Mouse (Mus musculus): ENCODE data around the gene Actr1a.
A peak's percentile ranks its signal among the peaks of the same experiment; 100 is the strongest.

Actr1a gene

DNA sequence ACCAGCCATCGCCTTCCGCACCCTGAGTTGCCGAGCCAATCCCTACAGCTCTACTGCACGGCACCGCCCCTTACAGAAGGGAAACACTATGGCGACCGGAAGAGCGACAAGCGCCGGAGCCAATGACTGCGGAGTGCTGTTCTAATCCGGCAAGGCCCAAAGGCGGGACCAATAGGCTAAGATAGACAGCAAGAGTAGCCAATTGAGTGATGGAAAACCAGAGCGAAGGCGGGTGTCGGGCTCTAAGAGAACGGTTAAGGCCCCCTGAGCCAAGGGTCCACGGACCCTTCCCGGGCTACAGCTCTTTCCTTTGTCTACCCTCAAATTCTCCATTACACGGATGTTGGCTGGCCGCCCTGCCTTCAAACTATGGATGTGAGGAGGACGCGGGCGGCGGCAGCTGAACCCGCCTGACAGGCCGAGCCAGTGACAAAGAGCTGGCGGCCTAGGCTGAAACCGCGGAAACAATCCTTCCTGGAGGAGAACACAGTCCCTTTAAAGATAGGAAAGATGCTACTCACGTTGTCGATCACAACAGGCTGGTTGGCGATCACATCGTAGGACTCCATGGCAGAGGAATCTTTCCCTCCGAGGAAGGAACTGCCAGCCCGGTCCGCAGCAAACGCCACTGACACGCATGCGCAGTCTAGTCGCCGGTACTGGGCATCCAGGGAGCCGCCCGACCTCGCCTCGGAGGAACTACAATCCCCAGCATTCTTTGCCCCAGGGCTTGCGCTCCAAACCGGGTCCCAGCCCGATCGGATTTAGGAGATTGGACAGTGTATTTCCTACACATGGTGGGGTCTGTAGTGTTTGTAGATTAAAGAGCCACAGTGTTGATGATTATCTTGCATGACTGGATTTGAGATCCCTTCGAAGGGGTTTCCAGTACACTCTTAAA, at the start of gene Actr1a:
Actr1a (minus strand) TSS at position 640 of the 901 bp plus-strand sequence.
- peak; percentile 98 for DNase-seq

DNA sequence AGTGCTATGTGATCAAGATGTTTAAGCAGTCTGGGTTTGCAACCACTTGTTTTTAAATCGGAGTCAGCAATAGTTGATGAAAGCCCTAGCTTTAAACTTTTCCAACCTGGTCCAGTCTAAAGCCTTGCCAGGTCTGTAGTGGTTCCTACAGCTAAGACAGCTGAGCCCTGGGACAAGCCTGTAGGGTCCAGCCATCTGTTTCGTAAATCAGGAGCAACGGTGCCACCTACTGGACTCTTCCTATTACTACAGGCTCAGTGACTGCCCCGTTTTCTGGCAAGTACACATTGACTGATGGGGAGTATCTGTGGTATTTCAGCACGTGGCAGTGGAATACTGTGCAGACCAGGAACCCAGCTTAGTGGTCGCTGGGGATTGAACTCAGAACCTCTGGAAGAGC, 48.7 kb upstream of the Actr1a start:
- peak; percentile 92 for DNase-seq

DNA sequence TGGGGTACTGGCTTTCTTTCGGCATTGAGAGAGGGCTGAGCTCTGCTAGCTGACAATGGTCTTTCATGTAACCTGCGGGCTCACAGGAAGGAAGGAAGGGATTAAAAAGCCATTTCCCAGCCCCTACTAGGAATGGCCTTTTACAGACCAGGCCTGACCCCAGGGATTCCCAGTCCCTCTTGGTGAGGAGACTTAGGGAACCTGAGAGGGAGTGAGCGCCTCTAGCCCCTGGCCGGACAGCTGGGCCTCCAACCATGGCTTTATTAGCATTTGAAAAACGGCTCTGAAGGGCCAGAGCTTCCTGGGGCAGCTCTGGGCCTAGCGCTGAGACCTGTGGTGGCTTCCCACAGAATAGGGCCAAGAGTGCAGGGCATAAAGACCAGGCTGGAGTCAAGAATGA, 48.0 kb upstream of the Actr1a start:
- DNase-seq = no peak

DNA sequence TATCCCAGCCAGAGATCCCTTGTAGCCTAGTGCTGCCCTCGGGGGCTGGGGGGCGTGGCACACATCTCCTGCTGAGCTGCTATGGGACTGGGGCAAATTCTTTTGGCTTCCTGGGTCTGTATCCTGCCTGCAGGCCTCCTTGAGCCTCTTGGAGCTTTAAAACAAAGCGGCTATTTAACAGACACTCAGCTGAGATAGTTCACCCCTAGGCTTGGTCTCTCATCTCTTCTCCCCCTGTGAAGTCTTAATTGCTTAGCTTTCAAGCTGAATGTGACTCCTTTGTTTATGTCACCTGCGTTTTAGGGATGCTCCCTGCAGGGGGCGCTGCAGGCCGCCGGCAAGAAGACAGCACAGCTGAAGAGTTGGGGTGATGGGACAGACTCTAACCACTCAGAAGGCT, 39.9 kb upstream of the Actr1a start:
- no peak for DNase-seq

DNA sequence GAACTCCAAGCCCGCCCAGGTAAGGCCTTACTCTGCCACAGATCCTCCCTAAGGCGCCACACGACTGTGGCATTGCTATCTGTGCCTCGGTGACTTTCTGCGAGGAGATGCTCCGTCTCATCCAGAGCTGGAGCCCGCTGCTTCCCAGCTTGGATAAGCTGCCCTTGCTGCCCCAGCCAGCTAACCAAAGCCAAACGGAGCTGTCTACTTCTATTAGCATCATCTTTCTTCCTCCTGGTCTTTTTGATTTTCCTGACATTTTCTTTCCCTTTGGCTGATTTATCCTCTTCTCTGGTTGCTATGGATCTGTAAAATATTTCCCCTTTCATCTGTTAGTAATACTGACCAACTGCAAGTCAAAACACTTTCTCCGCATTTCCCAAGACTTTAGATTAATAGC, 39.0 kb upstream of the Actr1a start:
- DNase-seq = no peak

DNA sequence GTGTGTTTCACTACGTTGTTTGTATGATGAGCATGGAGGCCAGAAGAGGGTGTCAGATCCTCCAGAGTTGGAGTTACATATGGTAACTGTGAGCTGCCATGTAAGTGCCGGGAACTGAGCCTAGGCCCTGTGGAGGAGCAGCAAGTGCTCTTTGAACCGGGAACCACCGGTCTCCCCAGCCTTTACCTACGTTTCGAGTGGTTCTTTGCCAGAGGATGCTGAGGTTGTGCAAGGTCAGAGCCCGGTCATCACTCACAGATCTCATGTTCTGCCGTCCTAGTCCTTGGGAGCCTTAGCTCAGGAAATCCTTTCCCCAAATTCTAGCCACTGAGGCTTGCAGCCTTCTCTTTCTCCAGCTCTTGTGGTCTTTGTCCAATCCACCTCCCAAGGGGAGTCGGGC, 38.6 kb upstream of the Actr1a start:
- no peak for DNase-seq

DNA sequence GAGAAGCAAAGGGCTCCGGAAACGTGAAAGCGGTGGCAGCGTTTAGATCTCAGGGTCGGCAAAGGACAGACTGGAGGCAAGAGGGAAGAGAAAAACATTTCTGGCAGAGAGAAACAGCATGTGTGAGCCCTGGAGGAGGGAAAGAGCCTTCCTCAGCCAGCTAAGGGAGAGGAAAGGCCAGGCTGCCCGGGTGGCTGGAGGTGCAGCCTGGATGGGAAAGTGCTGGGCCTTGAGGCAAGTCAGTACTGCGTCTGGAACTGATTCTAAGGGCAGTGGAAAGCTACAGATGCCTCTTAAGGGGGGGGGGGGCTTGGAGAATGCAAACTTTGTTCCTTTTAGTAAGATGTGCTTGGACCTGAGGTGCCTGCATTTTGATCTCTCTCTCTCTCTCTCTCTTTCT, 38.2 kb upstream of the Actr1a start:
- no peak for DNase-seq

DNA sequence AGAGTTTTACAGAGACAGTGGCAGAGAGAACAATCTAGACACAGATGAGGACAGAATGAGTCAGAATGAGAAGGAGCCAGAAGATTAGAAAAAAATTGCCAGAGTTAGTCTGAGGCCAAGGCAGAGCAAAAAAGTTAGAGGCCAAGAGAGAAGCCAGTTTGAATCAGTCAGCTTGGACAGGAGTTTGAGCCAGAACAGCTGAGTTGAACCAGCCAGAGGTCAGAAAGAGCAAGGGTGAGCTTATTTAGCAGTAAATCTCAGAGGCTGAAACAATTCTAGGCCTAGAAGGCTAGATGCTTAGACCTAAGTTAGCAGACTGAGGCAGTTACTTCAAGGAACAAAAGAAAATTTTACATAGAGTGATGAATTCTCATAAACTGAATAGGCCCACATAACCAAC, 33.7 kb upstream of the Actr1a start:
- DNase-seq = peak; percentile 50

DNA sequence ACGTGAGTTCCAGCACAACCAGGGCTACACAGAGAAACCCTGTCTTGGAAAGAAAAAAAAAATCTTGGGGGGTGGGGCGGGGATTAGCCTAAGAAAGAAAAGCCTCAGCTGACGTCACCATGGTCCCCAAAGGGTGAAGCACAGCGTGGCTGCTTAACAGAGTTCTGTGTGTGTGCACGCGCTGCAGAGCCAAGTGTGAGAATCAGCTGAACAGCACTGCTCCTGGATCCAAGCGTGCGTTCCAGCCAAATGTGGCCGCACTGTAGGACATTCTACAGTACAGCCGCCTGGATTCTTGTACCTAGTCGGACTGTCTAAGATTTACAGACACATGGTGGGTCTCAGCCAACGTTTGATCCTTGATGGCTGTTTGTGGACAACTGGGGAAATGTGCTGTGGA, 30.9 kb upstream of the Actr1a start:
- DNase-seq = no peak

DNA sequence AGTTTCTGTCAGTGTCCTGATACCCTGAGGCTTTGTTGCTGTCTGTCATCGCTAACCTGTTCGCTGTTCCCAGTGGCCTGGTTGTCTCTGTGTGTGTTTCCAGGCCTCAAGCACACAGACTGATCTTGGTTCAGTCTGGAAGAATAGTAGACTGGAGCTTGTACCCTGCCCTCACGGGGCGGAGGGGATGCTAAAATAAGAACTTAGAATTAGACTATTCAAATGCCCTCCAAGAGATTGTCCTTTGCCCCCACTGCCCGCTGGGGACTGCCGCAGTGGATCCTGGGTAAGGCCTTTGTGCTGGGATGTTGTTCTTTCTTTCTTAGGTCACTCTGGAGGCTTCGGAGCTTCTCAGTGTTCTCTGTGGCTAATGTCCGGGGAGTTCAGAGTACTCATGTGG, 29.7 kb upstream of the Actr1a start:
- peak; percentile 82 for DNase-seq

DNA sequence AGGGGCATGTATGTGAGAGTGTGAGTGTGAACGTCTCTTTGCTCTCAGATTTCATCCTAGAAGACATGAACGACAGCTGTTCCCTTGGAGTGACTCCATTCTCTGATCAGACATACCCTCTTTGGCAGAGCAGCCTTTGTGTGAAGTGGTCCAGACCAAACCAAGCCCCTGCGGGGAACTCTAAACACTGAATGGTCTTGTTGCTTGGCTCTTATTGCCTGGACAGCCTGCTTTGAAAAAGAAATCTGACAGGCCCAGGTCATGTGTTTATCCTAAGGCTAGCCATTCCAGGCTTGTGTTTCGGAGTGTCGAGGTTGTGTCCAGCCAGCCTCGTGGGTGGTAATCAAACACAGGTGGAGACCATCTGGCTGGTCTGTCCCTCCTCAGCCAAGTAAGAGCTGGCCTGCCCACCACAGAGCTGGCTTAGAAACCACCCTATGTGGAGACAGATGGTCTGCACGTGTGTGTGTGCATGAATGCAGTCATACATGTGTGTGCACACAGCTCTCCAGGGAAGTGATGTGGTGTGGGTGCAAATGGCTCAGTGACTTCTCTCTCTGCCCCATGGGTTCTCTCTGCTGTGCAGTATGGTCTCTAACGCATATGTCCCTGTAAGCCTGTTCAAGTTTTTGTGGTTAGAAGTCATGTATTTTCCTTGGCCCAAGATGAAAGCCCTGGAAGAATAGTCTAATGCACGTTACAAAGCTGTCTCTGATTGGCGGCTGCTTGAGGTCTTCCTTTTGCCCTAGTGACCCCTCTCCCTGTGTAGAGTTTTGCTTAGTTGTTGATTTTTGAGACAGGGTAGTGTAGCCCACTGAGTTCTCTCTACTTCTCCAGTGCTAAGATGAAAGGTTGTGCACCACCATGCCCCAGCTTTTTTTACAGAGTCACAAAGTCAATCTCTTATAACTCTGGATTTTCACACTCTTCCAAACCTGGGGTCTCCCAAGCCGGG, 27.1 kb upstream of the Actr1a start:
- DNase-seq = no peak

DNA sequence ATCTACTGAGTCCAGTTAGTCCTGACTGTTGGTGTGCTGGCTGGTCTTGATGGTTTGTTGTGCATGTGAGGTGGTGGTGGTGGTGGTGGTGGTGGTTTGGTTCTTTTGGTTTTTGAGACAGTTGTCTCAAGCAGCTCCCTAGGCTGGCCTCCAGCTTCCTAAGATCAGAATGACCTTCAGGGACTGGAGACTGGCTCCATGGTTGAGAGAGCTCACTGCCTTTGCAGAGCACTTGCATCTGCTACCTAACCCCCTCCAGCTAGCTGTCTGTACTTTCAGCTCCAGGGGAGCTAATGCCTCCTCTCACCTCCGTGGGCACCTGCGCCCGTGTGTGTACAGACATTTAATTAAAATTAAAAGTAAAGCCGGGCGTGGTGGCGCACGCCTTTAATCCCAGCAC, 24.9 kb upstream of the Actr1a start:
- DNase-seq = no peak

DNA sequence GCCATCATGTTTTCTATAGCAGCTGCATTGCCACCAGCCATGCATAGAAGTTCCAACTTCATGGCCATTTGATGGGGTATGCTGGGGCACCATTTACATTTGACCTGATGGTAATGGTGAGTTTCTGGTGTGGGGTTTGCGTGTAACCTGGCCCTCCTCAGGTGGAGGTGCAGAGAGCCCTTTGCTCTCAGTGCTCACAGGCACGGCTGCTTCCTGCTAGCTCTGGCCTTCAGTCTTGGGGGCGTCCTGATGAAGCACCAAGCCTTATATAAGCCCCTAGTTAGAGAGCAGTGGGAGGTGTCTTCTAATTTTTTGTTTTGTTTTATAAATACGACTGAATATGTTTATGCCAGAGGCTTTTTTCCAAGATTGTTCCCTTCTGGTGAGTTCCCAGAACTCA, 22.5 kb upstream of the Actr1a start:
- DNase-seq = no peak

DNA sequence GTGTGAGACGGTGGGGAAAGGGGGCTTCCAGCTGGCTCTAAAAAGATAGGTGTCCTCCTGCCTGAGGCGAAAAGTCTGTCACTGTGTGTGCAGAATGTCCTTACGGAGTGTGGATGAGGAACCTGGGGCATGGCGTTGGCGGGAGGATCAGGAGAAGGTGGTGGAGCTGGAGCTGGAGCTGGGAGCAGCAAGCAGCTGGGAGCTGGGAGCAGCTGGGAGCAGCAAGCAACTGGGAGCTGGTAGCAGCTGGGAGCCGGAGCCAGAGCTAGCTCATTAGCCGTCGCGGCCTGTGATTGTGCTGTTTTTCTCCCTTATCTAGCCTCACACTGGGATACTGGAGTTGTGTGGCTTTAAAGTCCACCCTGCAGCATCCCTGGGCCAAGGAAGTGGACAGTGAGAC, 20.7 kb upstream of the Actr1a start:
- DNase-seq = no peak

DNA sequence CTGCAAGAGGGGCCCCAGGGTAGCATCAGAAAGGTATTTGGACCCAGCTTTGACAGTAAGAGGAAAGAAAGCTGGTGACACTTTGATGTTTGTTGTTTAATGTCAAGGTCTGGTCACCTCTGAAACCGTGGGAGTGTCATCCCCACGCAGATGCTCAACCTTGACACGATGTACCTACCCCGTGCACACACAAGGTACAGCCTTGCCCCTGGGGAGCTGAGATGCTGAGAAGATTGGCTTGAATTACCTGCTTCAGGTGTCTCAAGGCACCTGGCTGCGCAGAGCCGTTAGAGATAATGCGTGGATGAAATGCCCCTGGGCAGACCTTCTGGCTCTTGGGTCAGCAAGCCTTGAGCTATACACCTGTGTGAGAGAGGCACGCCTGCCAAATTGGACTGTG, 18.9 kb upstream of the Actr1a start:
- DNase-seq = no peak

DNA sequence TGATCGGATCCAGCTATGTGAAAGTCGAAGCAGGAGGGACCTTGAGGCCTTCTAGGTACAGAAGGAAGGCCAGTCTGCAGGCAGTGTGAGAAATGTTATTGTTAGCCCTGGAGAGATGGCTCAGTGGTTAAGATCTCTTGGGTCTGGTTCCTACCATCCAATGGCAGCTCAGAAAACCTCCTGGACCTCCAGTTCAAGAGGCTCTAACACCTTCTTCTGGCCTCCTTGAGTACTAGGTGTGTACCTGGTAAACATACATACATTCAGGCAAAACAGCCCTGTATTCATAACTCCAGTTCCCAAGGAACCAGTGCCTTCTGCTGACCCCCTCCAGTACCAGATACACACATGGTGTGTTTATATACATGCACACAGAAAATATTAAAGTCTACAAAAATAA, 18.4 kb upstream of the Actr1a start:
- DNase-seq = no peak

DNA sequence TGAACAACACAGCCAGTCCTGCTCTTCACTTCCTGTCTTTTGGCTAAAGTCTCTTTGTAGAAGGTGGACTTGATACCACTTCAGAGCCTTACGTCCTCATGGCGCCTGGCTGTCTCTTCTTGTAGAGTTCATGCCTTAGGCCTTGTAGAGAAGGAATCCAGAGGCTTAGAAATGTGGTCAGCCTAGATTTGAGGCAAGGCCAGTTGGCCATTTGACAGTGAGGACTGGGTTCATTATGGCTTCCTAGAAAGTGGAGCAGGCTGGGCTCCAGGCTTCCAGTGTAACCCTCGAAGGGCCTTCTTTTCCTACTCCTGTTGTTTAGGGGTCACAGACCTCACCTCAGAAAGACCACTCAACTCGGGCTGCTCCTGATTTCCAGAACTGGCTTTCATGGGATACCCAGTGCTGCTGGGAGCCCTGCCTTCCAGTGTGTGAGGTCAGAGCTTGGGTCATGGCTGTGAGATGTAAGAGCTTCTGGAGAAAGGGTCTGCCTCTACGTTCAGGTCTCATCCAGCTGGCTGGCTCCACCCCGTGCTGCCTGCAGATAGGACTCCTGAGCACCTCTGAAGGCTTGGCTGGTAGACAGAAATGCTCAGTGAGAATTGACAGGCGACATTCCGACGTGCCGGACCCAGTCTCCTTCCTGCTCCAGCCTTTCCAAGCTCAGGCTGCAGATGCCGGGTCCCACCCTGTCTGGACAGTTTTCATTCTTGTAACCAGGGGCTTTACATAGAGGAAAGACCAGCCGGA, 16.7 kb upstream of the Actr1a start:
- no peak for DNase-seq

DNA sequence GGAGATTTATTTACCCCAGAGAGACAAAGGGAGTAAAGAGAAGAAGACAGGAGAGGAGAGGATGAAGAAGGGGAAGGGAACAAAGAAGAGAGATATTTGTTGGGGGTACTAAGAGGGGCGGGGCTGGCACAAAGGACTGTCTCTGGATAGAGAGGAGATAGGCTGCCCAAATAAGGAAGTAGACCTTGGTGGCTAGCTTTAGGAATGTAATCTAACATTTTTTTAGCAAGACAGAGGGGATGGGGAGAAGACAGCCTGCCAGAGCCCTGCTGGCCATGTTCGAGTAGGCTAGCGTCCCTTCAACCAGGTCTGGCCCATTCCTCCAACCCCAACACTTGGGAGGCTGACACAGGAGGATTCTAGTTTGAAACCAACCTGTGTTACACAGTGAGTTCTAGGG, 14.0 kb upstream of the Actr1a start:
- DNase-seq = no peak

DNA sequence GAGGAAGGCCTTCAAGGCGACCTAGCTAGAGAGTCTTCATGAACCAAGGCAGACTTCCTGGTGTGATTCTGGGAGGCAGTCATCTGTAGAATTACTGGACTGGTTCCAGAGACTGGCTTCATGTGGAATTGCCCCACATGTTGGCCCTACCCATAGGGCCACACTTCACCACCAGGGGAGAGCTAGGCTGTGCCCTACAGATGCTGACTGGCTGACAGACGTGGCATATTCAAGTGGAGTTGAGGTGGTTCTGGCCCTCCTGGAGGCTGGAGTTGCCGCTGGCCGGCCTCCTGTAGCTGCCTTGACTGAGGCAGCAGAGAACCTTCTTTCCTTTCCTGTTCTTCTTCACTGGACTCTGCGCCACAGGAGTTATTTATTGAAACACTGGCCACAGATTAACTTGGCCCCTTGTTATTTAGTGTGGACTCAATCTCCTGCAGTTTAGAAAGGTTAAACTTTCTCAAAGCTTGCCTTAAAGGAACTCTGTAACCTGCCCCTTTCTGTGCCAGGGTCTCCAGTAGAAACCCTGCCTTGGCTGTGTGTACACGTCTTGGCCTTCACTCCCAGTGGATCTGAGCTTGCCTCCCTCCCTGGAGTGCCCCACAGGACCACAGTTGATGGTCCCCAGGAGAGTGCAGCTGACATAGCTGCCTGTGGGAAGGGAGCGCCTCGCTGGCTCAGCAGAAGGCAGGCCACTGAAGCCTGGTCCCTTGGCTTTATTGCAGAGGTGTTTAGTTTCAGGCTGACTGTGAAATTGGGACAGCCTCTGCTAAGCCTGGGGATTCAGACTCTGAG, 11.2 kb upstream of the Actr1a start:
- peak; percentile 85 for DNase-seq

DNA sequence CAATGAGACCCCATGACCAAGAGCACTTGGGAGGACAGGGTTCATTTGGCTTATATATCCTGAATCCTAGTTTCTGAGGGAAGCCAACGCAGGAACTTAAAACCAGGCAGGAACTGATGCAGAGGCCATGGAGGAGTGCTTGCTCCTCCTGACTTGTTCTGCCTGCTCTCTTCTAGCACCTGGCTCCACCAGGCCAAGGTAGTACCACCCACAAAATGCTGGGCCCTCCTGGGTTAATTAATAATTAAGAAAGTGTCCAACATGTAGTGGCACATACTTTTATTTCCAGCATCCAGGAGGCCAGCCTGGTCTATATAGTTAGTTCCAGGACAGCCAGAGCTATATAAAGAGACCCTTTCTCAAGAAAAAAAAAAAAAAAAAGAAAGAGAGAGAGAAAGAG, 8.5 kb upstream of the Actr1a start:
- no peak for DNase-seq

DNA sequence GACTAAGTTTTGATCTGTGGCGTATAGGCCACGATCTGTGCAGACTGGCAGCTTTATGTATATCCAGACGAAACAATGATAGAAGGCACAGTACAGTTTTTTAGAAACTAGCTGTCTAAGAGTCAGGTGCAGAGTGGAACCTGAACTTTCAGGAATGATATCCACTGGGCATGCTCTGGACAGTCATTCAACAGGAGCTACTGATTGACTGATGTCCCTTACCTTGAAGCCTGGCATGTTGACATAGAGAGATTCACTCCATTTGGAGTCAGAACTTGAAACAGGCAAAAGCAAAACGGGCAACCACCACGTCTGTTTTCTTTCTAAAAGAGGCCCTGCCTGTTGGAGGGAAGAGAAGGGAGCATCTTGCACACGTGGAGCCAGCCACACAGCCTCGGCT, 5.0 kb upstream of the Actr1a start:
- DNase-seq = no peak

DNA sequence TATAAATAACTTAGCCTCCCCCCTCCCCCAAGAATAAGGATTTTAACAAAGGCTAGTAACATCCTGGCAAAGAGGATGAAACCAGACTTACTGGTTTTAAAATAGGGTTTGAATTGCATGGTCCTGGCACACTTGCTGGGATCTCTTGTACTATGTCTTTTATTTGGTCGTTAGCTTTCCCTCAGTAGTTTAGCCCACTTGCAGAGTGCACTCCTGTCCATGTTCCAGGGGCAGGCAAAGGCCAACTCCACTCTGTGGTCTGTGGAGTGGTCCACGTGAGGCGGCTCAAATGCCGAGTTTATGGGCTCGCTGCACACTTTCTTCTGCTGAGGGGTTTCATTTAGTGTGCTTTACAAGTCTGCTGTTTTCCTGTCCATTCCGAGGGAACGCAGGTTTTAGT, 4.3 kb upstream of the Actr1a start:
- DNase-seq = peak; percentile 41
